Mouse (Mus musculus) cortical plate, adult 2 months (tissue): ENCODE measurements around the gene Serpinb9c. TPM values are rescaled to one million over a fixed set of nuclear protein-coding genes. Genes with fewer than 3 reads are reported as not detected.
"Not testable (repeated sequence)": the region's sequence is repeated elsewhere in the genome, so short reads cannot be mapped to it uniquely, and the experiment has no call there.

Source experiments
- H3K27ac ChIP-seq: fragments of 200-500 bp; 2 replicates; pipeline ENCODE4 v1.5.1; 2012; ENCODE audit warnings: low read length, control low read depth, inconsistent platforms; ENCODE audit not compliant: insufficient read depth
- H3K4me1 ChIP-seq: fragments of 200-500 bp; 2 replicates; pipeline ENCODE4 v1.6.1; 2011; ENCODE audit warnings: low read length; ENCODE audit not compliant: control insufficient read depth, insufficient read depth
- H3K4me3 ChIP-seq: fragments of 200-500 bp; 2 replicates; pipeline ENCODE4 v1.5.1; 2011; ENCODE audit warnings: mild to moderate bottlenecking, low read length, control low read depth; ENCODE audit not compliant: insufficient read depth
- CTCF ChIP-seq: fragments of 200-500 bp; IDR thresholded peaks from 2 replicates; pipeline ENCODE4 v1.5.1; 2011; ENCODE audit warnings: mild to moderate bottlenecking, control low read depth, low read length; ENCODE audit not compliant: insufficient read depth; ENCODE audit errors: extremely low read depth
- POLR2A ChIP-seq: fragments of 200-500 bp; IDR thresholded peaks from 2 replicates; pipeline ENCODE4 v1.6.1; 2011; ENCODE audit warnings: mild to moderate bottlenecking, low read length, control low read depth; ENCODE audit not compliant: insufficient read depth; ENCODE audit errors: extremely low read depth
- polyA plus RNA-seq: library from polyadenylated mRNA; depleted of rRNA; stranded (reverse); fragments of >200 nt; gene quantifications from 2 replicates; pipeline ENCODE4 v1.2.3, GENCODE M21; 2012; rRNA removed

The Serpinb9c gene
- not detected in 2 replicates for polyA plus RNA-seq

DNA sequence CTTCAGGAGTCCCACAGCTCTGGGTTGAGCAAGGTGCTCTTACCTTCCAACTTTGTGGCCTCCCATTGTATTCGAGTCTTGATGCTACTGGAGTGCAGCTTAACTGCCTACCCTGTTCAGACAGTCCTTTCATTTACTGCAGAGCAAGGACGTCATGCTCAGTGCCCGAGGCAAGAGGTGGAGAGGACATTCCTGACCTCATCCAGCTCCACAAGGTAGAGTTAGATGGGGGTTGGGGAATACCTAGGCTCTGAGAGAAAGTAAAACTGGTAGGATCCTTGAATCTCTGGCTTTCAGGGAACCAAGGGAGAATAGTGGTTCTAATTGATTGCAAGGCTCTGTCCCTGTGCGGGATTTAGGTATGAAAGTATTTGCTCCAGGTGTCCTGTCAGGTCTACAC, at the start of gene Serpinb9c:
Gene Serpinb9c (minus strand): TSS at position 101 of the 400 bp plus-strand sequence.
- Histone ChIP-seq H3K4me3 (no peak within 1 kb of the TSS), H3K27ac (no peak within 1 kb of the TSS), H3K4me1 (no peaks in the 10 kb centered on the region)
- TF ChIP-seq CTCF (no peak), POLR2A (no peak)

DNA sequence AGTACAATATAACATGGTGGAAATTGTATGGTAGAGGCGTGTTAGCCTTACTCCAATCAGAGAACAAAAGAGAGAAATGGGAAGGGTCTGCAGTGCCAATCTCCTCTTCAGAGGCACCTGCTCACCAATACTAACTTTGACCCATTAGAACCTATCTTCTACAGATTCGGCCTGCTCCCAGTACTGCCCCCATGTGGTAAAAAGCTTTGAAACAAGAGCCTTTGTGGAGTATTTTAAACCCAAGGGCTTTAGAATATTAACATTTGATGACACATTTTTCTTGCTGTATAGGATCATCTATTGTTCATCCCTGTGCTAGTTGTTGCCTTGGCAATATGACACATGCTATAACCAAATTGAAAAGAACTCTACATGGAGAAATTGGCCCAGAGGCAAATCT, 40.2 kb upstream of the Serpinb9c start:
- Histone ChIP-seq H3K27ac (no peak overlapping the region), H3K4me3 (no peak overlapping the region), H3K4me1 (no peaks in the 10 kb centered on the region)
- TF ChIP-seq CTCF (no peak), POLR2A (no peak)

DNA sequence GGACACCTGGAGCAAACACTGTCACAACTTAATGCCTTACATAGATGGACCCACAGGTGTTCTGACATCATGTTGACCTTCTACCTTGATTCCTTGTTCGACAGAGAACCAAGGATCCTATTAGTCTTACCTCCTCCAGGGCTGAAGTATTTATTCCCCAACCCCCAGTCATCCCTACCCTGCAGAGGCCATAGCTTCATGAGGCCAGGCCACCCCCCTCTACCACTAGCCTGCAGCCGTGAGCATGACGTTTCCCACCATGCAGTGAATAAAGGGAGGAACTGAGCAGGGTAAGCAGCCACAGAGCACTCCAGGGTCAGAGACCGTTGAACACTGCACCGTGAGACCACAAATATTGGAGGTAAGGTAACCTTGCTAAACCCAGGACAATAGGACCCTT, 33.1 kb upstream of the Serpinb9c start, which contains the start of gene Serpinb9d:
Gene Serpinb9d (plus strand): TSS at position 301 of the 400 bp plus-strand sequence.
- no peak for TF ChIP-seq POLR2A
- no peak for TF ChIP-seq CTCF

GRCm38 (mm10) chr13:33190486-33190885, 30.9 kb upstream of the Serpinb9c start:
- H3K4me3 ChIP-seq, H3K27ac ChIP-seq, H3K4me1 ChIP-seq: not testable (repeated sequence)

More for the DNA sequence above, 33.1 kb upstream of the Serpinb9c start, which contains the start of gene Serpinb9d:
- H3K27ac ChIP-seq = no peak within 1 kb of the TSS
- H3K4me1 ChIP-seq = no peaks in the 10 kb centered on the region
- H3K4me3 ChIP-seq = no peak within 1 kb of the TSS

DNA sequence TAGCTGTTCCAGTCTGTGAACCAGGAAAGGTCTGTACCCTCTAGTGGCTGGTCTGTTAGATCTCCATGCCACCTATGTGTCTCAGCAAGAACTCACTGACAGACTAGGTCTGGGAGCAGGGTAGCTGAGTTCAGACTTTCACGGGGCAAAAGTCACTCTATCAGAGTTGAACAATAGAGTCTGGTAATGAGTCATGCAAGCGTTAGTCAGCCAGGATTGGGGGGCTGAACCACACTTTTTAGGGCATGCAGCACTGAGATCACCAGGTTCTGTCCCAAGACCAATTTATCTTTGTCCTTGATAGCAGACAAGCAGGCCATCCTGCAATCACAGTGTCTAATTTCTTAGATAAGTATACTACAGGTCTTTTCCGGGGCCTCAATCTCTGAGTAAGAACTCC, 18.1 kb downstream of the Serpinb9c start:
- Histone ChIP-seq H3K4me3 (no peak overlapping the region), H3K4me1 (no peaks in the 10 kb centered on the region; the same call in 1 of the 2 replicates), H3K27ac (no peak overlapping the region)
- TF ChIP-seq CTCF = no peak
- no peak for TF ChIP-seq POLR2A

GRCm38 (mm10) chr13:33137717-33138116, 21.8 kb downstream of the Serpinb9c start:
- TF ChIP-seq CTCF (no peak), POLR2A (no peak)
- H3K4me3 ChIP-seq = no peak overlapping the region
- no peak overlapping the region for H3K27ac ChIP-seq
- no peaks in the 10 kb centered on the region; the same call in 1 of the 2 replicates for H3K4me1 ChIP-seq

DNA sequence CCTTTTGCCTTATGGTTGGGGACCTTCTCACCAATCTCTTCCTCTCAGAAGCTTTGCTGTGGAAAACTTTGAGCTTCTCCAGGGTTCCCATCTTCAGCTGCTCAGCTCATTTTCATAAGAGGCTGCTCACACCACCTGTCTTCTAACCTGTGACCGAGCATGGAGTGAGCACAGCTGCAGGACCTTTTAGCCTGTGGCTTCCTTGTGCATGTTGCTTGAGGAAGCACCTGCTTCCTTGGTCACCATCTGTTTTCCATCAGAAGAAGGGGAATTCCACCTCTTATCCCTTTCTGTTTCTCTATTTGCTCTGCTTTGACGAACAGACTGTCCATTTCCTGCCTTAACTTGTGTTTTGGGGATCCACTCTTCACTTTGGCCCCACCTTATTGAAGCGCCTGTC, 46.5 kb downstream of the Serpinb9c start:
- TF ChIP-seq CTCF = no peak
- no peak for TF ChIP-seq POLR2A
- Histone ChIP-seq H3K4me3 (no peak overlapping the region), H3K27ac (no peak overlapping the region), H3K4me1 (no peaks in the 10 kb centered on the region)

GRCm38 (mm10) chr13:33105626-33106025, 53.9 kb downstream of the Serpinb9c start:
- TF ChIP-seq CTCF (no peak), POLR2A (no peak)
- no peak overlapping the region for H3K4me3 ChIP-seq
- H3K4me1 ChIP-seq = no peaks in the 10 kb centered on the region
- no peak overlapping the region for H3K27ac ChIP-seq

Other genes with a start within 250 kb of the Serpinb9c start
- 1.9 and 2.1 TPM in 2 replicates for gene Serpinb6b, start 194.5 kb downstream of the Serpinb9c start, polyA plus RNA-seq
- gene Serpinb9, start 156.5 kb downstream of the Serpinb9c start, polyA plus RNA-seq = 5.4 and 6.1 TPM in 2 replicates
- 0.04 and 0.06 TPM in 2 replicates for gene Serpinb9b, start 132.3 kb downstream of the Serpinb9c start, polyA plus RNA-seq
- gene Serpinb1b, start 81.2 kb downstream of the Serpinb9c start, polyA plus RNA-seq = 0.34 and 0.96 TPM in 2 replicates
- not detected in 2 replicates for gene Serpinb9d, start 33.2 kb upstream of the Serpinb9c start, polyA plus RNA-seq
- gene Serpinb9e, start 89.9 kb upstream of the Serpinb9c start, polyA plus RNA-seq = 0.04 TPM in 1 of 2 replicates, not detected in the other
- not detected in 2 replicates for gene Serpinb9f, start 164.3 kb upstream of the Serpinb9c start, polyA plus RNA-seq
- not detected in 2 replicates for gene Gm11397, start 236.0 kb upstream of the Serpinb9c start, polyA plus RNA-seq